Mouse (Mus musculus): Measurements from ENCODE around the gene Myo16.

Gene Myo16

DNA sequence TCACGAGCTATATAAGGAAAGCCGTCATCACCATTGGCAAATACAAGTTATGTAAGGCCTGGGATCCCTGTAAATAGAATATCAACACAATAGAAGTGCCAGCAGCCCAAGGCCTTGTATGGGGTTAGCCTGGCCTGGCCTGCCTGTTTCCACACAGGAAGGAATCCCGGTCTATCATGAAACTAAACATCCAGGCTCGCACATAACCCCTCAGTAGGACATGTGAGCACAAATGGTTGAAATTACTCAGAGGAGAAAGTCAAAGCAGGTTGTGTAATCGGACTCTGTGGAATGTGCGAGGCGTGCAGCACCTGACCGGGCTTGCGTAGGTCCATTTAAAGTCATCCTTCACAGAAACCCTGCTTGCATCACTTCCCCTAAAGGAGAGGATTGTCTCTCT, 499.6 kb downstream of the Myo16 start:
- DNase-seq (ENCODE audit: extremely low read depth, low read depth), result no peak

- no peak for DNase-seq (ENCODE audit: extremely low read depth, low read depth)
Observed at GRCm38 (mm10) chr8:10654922-10655518, 501.3 kb downstream of the Myo16 start.

GRCm38 (mm10) chr8:10663770-10664470, 510.2 kb downstream of the Myo16 start:
- peak; percentile 13 for DNase-seq (ENCODE audit: extremely low read depth, low read depth)

GRCm38 (mm10) chr8:10664861-10665543, 511.3 kb downstream of the Myo16 start:
- no peak for DNase-seq (ENCODE audit: extremely low read depth, low read depth)

DNA sequence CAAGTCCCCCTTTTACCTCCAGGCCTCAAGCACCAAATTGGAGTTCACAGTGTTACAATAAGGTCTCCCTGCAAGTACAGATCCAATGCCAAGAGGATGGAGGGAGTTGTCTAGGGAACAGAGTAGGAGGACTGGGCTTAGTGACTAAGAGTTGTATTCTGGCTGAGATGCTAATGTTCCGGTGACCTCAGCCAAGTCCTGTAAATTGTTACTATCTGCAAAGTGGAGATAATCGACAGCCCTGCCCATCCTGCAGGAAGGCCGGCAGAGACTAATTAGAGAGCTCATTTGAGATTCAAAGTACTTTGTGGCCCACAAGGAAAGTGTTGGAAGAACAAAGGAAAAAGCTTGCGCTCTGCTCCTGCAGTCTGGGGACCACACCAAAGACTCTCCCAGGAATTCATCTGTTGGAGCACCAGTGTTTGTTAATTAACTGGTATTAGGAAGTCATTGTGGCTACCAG, 512.1 kb downstream of the Myo16 start:
- DNase-seq (ENCODE audit: extremely low read depth, low read depth), result no peak

- DNase-seq (ENCODE audit: extremely low read depth, low read depth), result no peak
Observed at GRCm38 (mm10) chr8:10671862-10672548, 518.3 kb downstream of the Myo16 start.

GRCm38 (mm10) chr8:10677840-10678410, 524.2 kb downstream of the Myo16 start:
- DNase-seq (ENCODE audit: extremely low read depth, low read depth), result no peak

DNA sequence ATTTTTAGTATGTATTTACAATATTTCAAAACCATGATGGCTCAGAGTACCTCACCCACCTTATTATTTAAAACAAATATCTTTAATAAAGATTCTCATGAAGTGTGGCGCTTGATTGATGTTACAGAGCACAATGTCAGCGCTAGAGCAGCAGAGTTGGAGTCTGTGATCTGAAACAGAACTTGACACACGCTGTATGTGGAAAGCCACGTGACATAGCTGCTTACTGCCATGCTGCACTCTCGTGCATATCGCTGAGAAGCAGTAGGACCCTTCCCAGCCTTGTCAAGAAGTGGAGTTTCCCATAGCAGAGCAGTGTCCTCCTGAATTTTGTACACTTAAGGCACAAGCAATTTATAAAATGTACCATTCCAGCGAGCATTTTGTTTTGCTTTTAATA, 528.2 kb downstream of the Myo16 start:
- DNase-seq (ENCODE audit: extremely low read depth, low read depth), result no peak

DNA sequence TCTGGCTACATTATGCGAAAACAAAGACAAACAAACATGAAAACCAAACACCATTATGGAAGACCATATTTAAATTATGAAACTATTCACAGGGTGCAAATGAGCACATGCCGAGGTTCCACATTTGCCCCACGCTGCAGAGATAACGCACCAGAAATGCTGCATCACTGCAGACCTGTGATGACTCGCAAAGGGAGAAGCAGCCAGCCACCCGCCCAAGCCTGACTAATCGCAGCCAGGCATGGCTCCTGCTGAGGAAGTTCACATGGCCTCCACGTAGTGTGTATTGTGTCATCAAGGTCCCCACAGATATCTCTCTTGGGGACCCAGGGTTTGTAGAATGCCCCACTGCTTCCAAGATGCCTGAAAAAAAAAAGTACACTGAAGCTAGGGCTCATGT, 529.4 kb downstream of the Myo16 start:
- peak; percentile 29 for DNase-seq (ENCODE audit: extremely low read depth, low read depth)
